Mouse (Mus musculus): ENCODE measurements around the gene Gm20425. TPM values are rescaled to one million over a fixed set of nuclear protein-coding genes. Genes with fewer than 3 reads are reported as not detected.

Gene Gm20425
- total RNA-seq, 2 experiments from 2014 or later, result 1.7 to 3.5 TPM

- DNase-seq, result no peak
- no peak for TF ChIP-seq CTCF (IDR thresholded peaks at IDR 0.05)
- Histone ChIP-seq H3K4me3 (no peak overlapping the region), H3K27ac (no peak overlapping the region)
- intact Hi-C loops (cut with DNase I), result no loop called here
These were observed 88.8 kb downstream of the Gm20425 start for GRCm38 (mm10) chr9:103141266-103141665.

- intact Hi-C loops (cut with DNase I), result no loop called here
- H3K4me3 ChIP-seq, result no peak overlapping the region
- no peak overlapping the region for H3K27ac ChIP-seq
- DNase-seq, result no peak
- TF ChIP-seq CTCF (IDR thresholded peaks at IDR 0.05), result no peak
These were observed 89.7 kb downstream of the Gm20425 start for GRCm38 (mm10) chr9:103140384-103140783.

Other genes starting within 250 kb of the Gm20425 start
- under 1 TPM; 0.59 to 0.84 TPM for gene Slco2a1, start 241.6 kb downstream of the Gm20425 start, total RNA-seq (2021)
- 1 to 10 TPM; 1.1 to 1.2 TPM for gene Rab6b, start 118.5 kb downstream of the Gm20425 start, total RNA-seq (2021)
- gene Srprb, start 28.2 kb downstream of the Gm20425 start, total RNA-seq (2021), result 10 to 100 TPM; 16.2 to 18.2 TPM
- 10 to 100 TPM in 1 of 2 experiments, 1 to 10 TPM in 1; 5.3 to 11.5 TPM for gene Trf, start 137 bp upstream of the Gm20425 start, total RNA-seq (2021)
- gene 1300017J02Rik, start 74.8 kb upstream of the Gm20425 start, total RNA-seq (2021), result not detected
- 1 to 10 TPM; 6.1 to 6.7 TPM for gene Topbp1, start 74.9 kb upstream of the Gm20425 start, total RNA-seq (2021)
- gene Cdv3, start 135.5 kb upstream of the Gm20425 start, total RNA-seq (2021), result 100 to 1,000 TPM; 186 to 246 TPM